Mouse (Mus musculus) thymus, postnatal 10 days (tissue): ENCODE results near the gene Slc16a1.

Source experiments
- DNase-seq, 2 experiments: peaks; one replicate each; pipeline ENCODE4 v3.0.0; 2021; ENCODE audit warnings: low spot score in 2 of 2

The Slc16a1 gene

DNA sequence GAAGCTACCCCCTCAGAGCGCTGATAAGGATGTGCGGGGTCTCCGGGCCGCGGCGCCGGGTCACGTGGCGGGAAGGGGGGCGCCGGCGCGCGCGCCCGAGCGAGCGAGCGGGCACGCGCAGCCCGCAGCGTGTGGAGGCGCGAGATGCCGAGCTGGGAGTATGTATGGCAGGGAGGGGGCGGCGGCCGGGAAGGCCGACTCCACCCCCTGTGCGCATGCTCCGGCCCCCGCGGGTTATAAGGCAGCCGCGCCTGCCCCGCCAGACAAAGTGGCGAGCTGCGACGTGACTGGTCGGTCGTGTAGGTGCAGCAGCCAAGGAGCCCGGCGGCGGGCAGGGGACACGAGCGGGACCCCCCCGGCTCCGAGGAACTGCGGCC, at the start of gene Slc16a1:
TSS of gene Slc16a1 (plus strand) at position 266 of the 377 bp plus-strand sequence.
- DNase-seq = peak; percentile 92 to 96

DNA sequence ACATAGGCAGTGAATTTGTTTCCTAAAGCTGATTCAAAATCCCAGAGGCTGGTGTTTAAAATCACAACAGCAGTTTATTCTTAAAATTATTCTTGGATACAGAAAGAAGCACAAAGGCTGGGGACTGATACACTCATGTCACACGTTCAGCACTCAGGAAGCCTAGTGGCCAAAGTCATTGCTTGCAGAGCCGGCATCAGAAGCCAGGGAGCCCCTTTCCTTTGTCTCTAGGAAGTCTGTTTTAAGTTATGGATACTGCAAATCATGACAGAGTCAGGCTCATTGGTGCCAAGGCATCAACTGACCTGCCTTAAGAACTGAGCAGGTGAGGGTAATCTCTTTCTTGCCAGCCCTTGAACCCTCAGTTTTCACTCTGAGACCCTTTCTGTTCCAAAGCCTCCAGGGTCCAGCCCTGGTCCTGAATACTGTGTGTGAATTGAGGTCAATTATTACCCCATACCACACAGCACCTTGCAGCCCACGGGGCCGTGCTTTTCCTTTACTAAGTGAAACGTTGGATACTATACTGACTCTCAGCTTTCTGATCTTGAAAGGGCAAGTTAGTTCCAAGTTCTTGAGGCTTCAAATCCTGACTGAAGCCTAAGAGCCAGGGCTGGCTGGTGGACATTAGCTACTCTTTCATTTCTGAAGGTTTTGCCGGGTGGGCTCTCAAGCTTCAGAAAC, 41.9 kb upstream of the Slc16a1 start:
- DNase-seq = no peak

DNA sequence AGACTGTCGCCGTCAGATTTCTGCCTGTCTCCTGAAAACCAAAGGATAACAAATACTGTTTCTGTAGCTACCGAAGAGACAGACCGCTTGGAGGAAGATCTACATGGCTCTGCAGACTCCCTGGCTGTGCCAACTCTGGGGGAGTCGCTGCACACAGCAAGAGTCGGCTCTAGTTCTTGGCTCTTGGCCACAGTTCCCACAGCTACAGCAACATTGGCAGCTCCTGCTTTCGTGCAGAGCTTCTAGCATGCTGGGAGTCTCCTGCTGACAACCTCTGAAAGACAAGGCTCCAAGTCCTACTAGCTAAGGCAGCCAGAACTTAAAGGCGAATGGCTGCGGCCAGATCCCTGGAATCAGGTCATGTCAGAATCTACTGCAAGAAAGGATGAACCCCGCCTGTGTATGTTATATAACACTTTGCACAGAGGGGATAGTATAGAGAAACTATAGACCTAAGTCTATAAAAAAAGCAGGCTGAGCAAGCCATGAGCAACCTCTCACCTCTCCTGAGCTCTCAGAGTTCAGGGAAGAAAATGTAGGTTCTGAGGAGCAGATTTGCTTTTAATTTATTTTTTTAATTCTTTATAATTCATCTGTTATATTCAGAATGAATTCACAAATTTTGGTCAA, 41.2 kb upstream of the Slc16a1 start:
- no peak for DNase-seq

DNA sequence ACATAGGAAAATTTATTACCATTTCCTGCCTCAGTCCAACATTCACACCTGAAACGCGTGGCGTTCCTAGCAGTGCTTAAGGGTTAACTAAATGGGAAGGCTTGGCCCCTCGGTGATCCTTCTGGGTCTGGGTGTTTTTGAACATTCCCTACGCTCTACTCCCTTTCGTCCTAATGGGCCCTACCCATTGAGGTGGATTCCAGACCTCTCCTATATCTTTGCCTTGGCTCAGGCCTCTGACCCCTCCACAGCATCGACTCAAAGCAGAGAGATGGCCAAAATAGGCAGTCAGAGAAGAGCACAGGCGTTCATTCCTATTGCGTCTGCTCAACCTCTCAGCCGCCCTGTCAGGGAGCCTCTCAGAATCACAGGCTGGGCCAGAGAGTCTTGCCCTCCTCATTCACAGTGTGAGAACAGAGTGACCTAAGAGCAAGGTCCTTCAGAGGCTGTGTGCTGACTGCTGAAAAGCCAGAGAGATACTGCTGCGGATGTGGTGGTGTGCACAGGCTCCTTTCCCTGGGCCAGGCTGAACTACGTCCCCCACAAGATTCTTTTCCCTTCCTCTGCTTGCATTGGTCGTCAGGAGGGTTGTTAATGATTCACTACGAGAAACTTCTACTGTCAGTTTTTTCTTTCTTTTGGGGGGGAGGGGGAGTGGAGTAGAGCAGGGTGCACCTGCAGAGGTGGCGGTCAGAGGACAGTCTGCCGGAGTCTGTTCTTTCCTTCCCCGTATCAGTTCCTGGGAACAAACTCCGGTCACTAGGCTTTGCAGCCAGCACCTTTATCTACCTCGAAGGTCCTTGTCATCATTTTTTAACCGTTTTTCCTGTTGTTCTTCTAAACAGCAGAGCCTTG, 38.9 kb upstream of the Slc16a1 start:
- no peak for DNase-seq

DNA sequence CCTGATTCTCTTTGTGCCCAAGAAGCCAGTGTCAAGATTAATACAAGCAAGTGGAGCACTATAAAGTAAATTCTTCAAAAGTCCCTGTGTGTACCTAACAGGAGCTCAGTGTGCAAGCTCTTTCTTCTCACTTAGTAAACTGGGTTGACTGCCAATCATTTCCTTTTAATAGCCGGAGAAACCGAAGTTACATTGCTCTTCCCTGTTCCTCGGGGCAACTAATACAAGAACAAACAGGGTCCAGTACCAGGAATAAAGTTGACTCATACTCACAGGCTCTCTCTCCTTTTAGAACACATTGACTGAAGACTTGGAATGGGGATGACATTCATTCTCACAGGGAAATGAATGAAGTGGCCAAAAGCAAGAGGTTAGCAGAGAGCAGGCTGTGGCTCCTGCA, 37.8 kb upstream of the Slc16a1 start:
- no peak for DNase-seq

DNA sequence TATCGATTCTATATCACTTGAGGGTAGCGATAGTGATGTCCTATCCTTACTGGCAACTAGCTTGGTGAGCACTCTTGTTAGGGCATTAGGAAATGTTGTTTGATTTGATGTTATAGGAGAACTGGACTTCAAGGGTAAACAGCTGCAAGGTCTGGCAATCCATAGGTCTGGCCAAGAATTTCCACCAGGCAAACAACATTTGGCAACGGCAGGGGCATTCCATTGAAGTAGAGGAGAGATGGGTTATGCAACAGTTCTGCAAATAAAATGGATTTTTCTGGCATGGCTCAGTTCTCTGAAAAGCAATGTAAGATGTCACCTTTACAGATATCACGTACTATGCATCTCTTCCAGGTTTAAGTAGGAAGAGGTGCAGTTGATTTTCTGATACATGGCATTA, 36.8 kb upstream of the Slc16a1 start:
- DNase-seq = no peak

DNA sequence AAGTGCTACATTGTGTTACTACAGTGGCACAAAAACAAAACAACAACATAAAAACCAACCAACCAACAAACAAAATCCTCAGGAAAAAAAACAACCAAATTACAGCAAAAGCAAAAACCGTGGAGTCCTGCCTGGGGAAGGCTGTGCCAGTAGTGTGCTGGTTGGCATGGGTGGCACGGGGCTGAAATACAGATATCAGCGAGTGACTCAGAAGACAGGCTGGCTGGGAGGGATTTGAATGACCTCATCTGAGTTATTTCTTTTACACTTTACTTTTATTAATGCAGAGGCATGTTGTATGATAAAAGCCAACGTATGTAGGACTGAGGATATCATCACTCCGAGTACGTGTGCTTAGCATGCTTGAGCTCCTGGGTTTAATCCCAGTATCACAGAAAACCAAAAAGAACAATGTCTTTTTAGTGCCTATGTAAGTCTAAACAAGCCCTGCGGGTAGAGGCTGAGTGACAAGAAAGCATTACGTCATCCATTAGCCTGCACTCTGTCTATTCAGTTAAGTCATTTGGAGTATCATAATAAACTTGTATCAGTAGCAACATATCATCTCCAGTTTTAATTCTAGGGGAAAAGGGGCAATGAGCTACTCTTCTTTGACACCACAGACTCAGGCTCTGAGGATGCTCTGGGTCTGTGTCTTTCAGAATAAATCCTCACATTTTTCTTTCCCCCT, 28.6 kb upstream of the Slc16a1 start:
- no peak for DNase-seq

DNA sequence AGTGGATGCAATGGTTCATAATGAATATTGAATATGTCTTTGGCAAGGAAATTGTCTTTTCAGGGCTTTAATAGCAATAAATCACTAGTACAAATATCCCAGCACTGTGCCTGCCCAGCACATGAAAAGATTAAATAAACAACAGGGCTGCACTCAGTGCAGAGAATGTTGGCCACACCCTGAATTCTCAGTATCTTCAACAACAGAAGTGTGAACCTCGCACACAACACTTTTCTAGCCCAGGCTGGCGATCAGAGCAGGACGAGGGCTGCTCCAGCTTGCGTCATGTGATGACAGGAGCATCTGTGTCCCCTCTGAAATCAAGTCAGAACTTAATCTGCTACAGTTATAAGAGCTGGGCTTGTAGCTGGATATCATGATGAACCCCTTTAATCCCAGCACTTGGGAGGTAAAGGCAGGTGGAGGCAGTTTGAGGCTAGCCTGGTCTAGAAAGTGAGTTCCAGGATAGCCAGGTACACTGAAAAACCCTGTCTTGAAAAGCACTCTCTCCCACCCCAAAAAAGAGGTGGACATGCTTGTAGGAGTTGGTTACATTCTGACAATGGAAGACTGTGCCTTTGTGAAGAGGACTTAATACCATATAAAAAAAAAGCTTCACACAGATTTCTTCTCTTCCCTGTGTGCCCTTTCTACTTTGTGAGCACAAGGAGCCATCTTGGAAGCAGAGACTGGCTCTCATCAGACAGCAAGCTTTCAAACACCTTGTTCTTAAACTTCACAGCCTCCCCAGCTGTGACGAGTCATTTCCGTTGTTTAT, 27.8 kb upstream of the Slc16a1 start:
- no peak for DNase-seq

DNA sequence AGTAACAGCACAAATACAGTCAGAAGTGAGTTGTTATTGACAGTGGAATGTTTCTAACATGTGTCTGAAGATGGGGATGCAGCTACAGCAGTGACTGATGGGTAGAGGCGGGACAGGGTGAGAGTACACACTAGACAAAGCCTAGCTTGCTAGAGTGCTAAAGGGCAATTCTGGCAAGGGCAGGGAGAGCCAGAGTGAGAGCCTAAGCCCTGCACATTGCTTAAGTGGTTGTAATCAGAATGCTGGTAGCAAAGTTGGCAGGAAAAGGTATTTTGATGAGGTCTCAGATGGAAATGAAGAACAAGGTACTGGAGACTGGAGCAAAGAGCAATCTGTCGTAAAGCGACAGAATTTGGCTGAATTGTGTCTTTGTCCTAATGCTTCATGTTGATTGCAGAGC, 26.5 kb upstream of the Slc16a1 start:
- DNase-seq = no peak

DNA sequence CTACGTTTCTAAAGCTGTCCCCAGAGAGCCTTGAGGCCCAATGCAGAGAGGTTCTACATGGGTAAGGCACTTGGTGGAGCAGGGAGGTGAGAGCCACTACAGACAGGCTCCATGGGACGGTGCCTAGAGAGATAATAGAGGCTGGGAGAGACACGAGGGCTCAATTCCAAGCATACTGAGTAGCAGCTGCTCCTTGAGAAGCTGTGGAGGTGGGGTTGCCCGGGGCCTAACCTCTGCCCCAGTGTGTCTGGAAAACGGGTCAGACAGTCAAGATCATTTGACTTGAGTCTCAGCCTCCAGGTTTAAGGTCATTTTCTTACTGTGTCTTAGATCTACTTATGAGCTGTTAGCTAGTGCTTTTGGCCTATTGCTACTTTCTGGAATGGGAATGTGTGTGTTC, 25.4 kb upstream of the Slc16a1 start:
- DNase-seq = no peak

DNA sequence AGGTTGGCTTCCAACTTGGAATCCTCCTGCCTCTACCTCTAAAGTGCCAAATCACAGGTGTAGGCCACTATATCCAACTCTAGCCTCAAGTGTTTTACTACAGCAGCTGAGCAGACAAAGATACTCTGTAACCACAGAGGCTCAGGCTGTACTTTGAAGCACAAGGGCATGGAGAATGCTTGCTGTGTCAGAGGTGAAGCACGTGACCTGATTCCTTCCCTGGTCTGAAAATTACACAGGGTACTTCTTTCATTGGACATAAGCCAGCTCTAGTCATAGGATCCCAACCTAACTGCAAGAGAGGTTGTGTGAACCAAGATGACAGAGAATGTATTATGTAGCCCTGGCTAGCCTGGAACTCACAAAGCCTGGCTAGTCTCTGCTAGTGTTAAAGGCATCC, 24.4 kb upstream of the Slc16a1 start:
- no peak for DNase-seq

DNA sequence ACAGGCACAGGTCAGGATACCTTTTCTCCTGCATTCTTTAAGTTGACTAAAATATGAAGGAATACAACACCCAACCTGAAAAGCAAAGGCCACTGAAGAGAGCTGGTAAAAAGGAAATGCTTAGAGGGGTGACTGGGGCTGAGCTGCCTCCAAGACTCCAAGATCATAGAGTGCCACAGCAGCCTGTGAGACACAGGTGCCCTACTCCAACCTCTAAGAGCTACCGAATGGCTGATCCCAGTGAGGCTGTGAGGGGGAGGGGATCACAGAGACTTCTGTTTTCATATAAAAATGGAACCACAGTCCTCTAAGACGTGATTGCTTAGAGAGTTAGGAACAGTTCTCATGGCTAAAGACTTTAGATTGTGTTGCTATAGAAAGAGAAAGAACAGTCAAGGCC, 23.3 kb upstream of the Slc16a1 start:
- DNase-seq = peak; percentile 27 to 30

DNA sequence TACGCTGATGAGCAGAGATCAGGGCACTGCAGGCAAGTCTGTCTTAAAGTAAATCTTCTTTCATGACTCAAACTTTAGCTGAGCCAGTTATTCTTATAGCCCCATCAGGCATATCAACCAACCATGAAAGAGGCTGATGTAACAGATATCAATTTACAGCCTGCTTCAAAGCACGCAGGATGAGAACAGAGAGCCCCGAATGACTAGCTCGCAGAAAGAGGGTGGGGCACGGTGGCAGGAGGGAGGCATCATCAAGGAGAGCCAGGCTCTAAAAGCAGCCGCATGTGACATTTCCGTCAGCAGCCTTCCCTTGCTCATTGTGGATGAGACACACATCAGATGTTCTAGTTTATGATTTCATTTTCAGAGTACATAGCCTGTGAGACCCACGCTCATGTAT, 22.3 kb upstream of the Slc16a1 start:
- peak; percentile 67 to 68 for DNase-seq

DNA sequence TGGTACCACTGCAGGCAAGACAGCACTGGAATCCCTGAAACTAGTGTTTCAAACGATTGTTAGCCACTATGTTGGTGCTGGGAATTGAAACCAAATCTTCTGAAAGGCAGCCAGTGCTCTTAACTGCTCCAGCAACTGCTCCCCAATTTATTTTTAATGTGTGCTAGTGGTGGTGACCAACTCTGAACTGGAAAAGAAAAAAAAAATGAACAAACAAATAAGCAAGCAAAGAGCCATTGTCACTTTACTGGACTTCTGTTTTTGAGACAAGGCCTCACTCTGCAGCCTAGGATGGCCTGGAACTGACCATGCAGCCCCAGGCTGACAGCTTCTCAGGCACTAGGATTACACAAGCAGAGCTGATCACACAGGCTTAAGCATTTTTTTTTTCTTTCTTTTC, 16.6 kb upstream of the Slc16a1 start:
- no peak for DNase-seq

DNA sequence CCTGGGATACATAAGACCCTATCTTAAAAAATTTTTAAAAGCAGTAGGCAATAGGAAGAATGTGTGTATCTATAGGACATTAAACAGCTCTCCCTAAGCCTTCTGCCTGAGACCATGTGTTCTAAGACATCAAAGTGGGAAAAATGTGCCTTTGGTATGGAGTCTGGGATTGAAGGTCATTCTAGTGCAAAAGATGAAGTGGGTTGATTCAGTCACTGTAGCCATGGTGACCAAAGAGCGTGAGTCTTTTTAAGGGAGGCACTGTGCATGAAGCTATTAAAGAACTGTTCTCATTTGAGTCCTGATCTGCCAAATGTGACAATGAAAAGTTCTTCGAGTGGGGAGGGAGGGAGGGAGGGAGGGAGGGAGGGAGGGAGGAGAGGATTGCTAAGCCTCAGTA, 8.7 kb upstream of the Slc16a1 start:
- no peak for DNase-seq

DNA sequence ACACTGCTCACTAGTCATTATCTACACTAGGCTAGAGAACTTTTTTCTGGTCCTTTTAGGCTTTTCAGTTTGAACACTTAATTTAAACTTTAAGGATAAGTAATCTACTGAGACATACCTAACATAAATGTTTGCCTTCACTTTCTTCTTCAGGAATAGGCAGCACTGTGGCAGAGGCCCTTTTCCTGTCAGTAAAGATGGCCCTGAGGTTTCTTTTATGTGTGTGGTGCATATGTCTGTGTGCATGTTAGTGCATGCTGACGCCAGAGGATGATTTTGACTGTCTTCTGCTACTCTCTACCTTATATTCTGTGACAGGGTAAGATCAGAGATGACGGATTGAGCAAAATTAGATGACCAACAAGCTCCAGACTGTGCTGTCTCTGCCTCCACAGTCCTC, 7.5 kb upstream of the Slc16a1 start:
- peak; percentile 32 to 45 for DNase-seq

DNA sequence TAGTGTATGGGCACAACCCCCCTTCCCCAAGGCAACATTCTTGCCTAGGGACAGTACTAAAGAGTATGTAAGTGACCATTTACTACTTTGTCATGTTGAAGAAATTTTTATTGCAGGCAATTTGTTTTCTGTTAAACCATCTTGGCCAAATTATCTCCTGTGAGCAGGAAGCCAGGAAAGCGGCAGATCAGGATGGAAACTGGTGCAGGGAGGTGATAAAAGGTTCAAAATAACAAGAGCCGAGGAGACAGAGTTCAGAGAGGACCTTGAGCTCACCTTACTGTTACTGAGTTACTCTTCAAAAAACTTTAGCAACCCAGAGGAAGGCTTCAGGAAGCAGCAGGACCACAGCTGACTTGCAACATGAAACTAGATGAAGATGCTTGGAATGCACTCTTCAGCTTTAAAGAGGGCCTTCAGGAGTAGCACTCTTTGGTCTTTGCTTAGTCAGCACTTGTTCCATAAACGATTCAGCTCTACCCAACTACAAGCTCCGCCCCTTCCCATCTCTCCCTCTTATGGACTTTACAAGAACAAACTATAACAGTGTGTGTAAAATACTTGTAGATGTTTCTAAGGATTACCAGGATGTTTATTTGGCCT, 5.8 kb upstream of the Slc16a1 start:
- no peak for DNase-seq

DNA sequence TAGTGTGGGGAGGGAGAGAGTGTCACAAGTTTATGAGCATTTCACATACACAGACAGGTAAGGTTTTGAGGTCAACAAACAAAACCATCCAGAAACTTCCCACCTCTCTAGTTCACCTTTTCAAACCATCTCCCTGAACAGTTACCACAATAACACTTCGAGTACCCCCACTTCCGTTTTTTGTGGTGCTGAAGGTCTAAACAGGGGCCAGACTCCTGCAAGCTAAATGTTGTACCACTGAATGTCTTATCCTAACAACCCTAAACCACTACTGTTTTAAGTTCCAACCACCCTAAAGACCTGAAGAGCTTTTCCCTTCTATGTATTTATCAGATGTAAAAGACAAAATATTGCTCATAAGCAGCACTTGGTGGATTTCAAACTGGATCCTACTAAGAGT, 2.0 kb upstream of the Slc16a1 start:
- DNase-seq = no peak

DNA sequence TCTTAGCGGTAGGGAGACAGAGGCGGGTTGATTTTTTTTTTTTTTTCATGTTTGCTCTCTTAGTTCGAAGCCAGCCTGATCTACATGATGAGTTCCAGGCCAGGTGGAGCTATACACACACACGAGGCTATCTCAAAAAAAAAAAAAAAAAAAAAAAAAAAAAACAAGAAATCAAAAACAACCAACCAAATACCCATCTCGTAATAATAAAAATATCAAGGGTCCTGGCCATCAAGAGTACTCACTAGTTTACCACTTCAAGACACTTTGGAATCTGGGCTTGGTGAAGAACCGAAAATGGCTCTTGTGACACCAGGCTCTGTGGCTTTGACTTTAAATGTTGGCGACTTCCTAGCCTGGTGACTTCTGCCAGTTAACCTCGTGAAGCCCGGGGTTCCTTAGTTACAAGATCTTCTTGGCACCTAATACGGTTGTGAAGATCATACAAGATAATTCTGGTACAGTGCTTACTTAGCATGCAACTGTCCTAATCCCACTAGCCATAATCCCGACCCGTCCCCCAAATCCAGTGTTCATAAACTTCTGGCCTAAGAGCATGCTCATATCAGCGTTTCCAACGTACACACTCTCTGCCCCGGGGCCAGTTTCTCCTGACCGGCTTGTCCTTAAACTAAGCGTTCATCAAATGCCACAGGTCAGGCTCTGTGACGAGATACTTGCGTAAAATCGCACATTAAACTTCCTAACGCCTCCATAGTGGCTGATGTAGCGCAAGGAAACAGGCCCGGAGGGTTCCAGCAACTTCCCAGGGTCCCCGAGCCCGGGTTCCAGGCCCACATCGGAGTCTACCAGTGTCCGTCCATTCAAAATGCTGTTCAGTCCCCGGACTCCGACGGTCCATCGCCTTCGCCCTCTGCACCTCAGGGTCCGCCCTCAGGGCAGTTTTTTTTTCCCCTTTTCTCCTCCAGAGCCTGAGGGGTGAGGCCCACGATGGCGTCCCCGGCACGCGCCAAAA, 753 bp upstream of the Slc16a1 start:
- peak in 1 of 2 experiments; percentile 9 for DNase-seq
